Mouse (Mus musculus) midbrain, postnatal 0 days (tissue): Measurements from ENCODE around the gene Kat14. TPM values are rescaled to one million over a fixed set of nuclear protein-coding genes. Genes with fewer than 3 reads are reported as not detected.

Source experiments
- ATAC-seq: fragments of 200-750 bp; cut with Nextera tagmentation; 2 replicates; pipeline ENCODE4 v1.8.0; 2017; ENCODE audit warnings: moderate number of reproducible peaks, mild to moderate bottlenecking, moderate TSS enrichment, moderate library complexity; ENCODE audit not compliant: low FRiP score
- DNase-seq: peaks from one replicate; pipeline ENCODE4 v3.0.0-alpha.2; 2015; ENCODE audit warnings: low spot score
- H3K27ac ChIP-seq: fragments of 300-500 bp; sonication (generic); 2 replicates; pipeline ENCODE4 v1.5.1; 2014; ENCODE audit warnings: low read depth, mild to moderate bottlenecking, low read length, mixed read lengths
- H3K27me3 ChIP-seq: fragments of 300-500 bp; sonication (generic); 2 replicates; pipeline ENCODE4 v1.6.1; 2014; ENCODE audit warnings: low read length, control low read depth, mixed read lengths; ENCODE audit not compliant: insufficient read depth
- H3K36me3 ChIP-seq: fragments of 300-500 bp; sonication (generic); 2 replicates; pipeline ENCODE4 v1.6.1; 2014; ENCODE audit warnings: low read length, control low read depth, mixed read lengths; ENCODE audit not compliant: insufficient read depth
- H3K4me1 ChIP-seq: fragments of 300-500 bp; sonication (generic); 2 replicates; pipeline ENCODE4 v1.6.1; 2014; ENCODE audit warnings: mild to moderate bottlenecking, control low read depth, antibody characterized with exemption, low read length, mixed read lengths; ENCODE audit not compliant: insufficient read depth
- H3K4me2 ChIP-seq: fragments of 300-500 bp; sonication (generic); 2 replicates; pipeline ENCODE4 v1.6.1; 2014; ENCODE audit warnings: low read depth, mild to moderate bottlenecking, low read length, mixed read lengths; ENCODE audit not compliant: poor library complexity, severe bottlenecking
- H3K4me3 ChIP-seq: fragments of 300-500 bp; sonication (generic); 2 replicates; pipeline ENCODE4 v1.5.1; 2014; ENCODE audit warnings: low read depth, mild to moderate bottlenecking, low read length, moderate library complexity
- H3K9ac ChIP-seq: fragments of 300-500 bp; sonication (generic); replicated peaks from 2 replicates; pipeline ENCODE4 v1.6.1; 2014; ENCODE audit warnings: mild to moderate bottlenecking, low read length, moderate library complexity, mixed read lengths; ENCODE audit not compliant: poor library complexity, severe bottlenecking
- H3K9me3 ChIP-seq: fragments of 300-500 bp; sonication (generic); 2 replicates; pipeline ENCODE4 v1.6.1; 2016; ENCODE audit warnings: low read length, control low read depth
- CTCF ChIP-seq: IDR thresholded peaks from 2 replicates; pipeline ENCODE4 v1.5.1; 2016; ENCODE audit warnings: antibody characterized with exemption, mild to moderate bottlenecking
- WGBS: fragments of 180-500 bp; shearing (Covaris S2); extraction: QIAGEN DNeasy Blood & Tissue Kit; methylation state at CpG from one replicate; pipeline ENCODE4 v1.1.7; 2014; 5-methylcytosine and 5-hydroxymethylcytosine counted together
- polyA plus RNA-seq: library from polyadenylated mRNA; unstranded; fragments of >200 nt; fragmentation: Nextera tagmentation; extraction: Ambion mirVana; gene quantifications from 2 replicates; pipeline ENCODE4 v1.2.1, GENCODE M21; 2015
- total RNA-seq: library from RNA; depleted of rRNA; stranded (reverse); fragments of >200 nt; gene quantifications from 2 replicates; pipeline ENCODE4 v1.2.3, GENCODE M21; 2014

Gene Kat14
- total and polyA plus RNA-seq, 2 experiments from 2014 or later, result 19.2 to 37.7 TPM

GRCm38 (mm10) chr2:144416859-144417258 lies 48.1 kb downstream of the Kat14 start:
- H3K27ac ChIP-seq, result no peak overlapping the region
- DNase-seq, result no peak
- H3K4me3 ChIP-seq, result no peak overlapping the region
- ATAC-seq, result no peak
- H3K9me3 ChIP-seq, result no peaks in the 10 kb centered on the region
- 0 out of 2 replicates have a peak, but pooled peaks cover 2% of the 10 kb centered on the region for H3K4me1 ChIP-seq
- H3K36me3 ChIP-seq, result no peaks in the 10 kb centered on the region
- no peak overlapping the region for H3K9ac ChIP-seq
- no peaks in the 10 kb centered on the region for H3K27me3 ChIP-seq
- TF ChIP-seq CTCF, result no peak
- 47% methylated on average over 8 of the region's 8 CpGs for WGBS
- H3K4me2 ChIP-seq, result no peak overlapping the region

GRCm38 (mm10) chr2:144418062-144418461 lies 49.3 kb downstream of the Kat14 start:
- no peak for DNase-seq
- H3K27ac ChIP-seq, result no peak overlapping the region
- TF ChIP-seq CTCF, result no peak
- no peak overlapping the region for H3K4me3 ChIP-seq
- no peaks in the 10 kb centered on the region for H3K27me3 ChIP-seq
- WGBS, result 23% methylated on average over 2 of the region's 2 CpGs
- no peak overlapping the region for H3K9ac ChIP-seq
- H3K9me3 ChIP-seq, result no peaks in the 10 kb centered on the region
- no peak overlapping the region for H3K4me2 ChIP-seq
- H3K36me3 ChIP-seq, result no peaks in the 10 kb centered on the region
- ATAC-seq, result no peak
- 0 out of 2 replicates have a peak, but pooled peaks cover 2% of the 10 kb centered on the region for H3K4me1 ChIP-seq

GRCm38 (mm10) chr2:144422094-144422675 lies 53.4 kb downstream of the Kat14 start:
- 75% methylated on average over 10 of the region's 10 CpGs for WGBS
- ATAC-seq, result no peak

GRCm38 (mm10) chr2:144425761-144426160 lies 57.0 kb downstream of the Kat14 start:
- H3K4me3 ChIP-seq, result no peak overlapping the region
- H3K36me3 ChIP-seq, result no peaks in the 10 kb centered on the region
- no peak overlapping the region for H3K4me2 ChIP-seq
- no peak for DNase-seq
- no peak overlapping the region for H3K9ac ChIP-seq
- 77% methylated on average over 1 of the region's 1 CpGs for WGBS
- TF ChIP-seq CTCF, result no peak
- no peaks in the 10 kb centered on the region for H3K27me3 ChIP-seq
- no peaks in the 10 kb centered on the region for H3K9me3 ChIP-seq
- no peaks in the 10 kb centered on the region for H3K4me1 ChIP-seq
- H3K27ac ChIP-seq, result no peak overlapping the region
- ATAC-seq, result no peak

More at GRCm38 (mm10) chr2:144422094-144422675, 53.4 kb downstream of the Kat14 start:
- Histone ChIP-seq H3K9ac (no peak overlapping the region), H3K4me3 (no peak overlapping the region), H3K27ac (no peak overlapping the region), H3K4me2 (no peak overlapping the region), H3K9me3 (no peaks in the 10 kb centered on the region), H3K36me3 (no peaks in the 10 kb centered on the region), H3K4me1 (0 out of 2 replicates have a peak, but pooled peaks cover 2% of the 10 kb centered on the region), H3K27me3 (no peaks in the 10 kb centered on the region)
- no peak for TF ChIP-seq CTCF
- DNase-seq, result no peak

- H3K9ac ChIP-seq, result no peak overlapping the region
- 78% methylated on average over 5 of the region's 5 CpGs for WGBS
- ATAC-seq, result no peak
- H3K4me3 ChIP-seq, result no peak overlapping the region
- no peaks in the 10 kb centered on the region for H3K27me3 ChIP-seq
- H3K4me1 ChIP-seq, result no peaks in the 10 kb centered on the region
- no peaks in the 10 kb centered on the region for H3K9me3 ChIP-seq
- TF ChIP-seq CTCF, result no peak
- no peaks in the 10 kb centered on the region for H3K36me3 ChIP-seq
- DNase-seq, result no peak
- no peak overlapping the region for H3K27ac ChIP-seq
- no peak overlapping the region for H3K4me2 ChIP-seq
These were observed 59.1 kb downstream of the Kat14 start for GRCm38 (mm10) chr2:144427852-144428251.

GRCm38 (mm10) chr2:144428659-144429058 lies 59.9 kb downstream of the Kat14 start:
- no peaks in the 10 kb centered on the region for H3K9me3 ChIP-seq
- H3K27me3 ChIP-seq, result no peaks in the 10 kb centered on the region
- no peaks in the 10 kb centered on the region for H3K36me3 ChIP-seq
- H3K9ac ChIP-seq, result no peak overlapping the region
- DNase-seq (no peak), ATAC-seq (no peak)
- no peaks in the 10 kb centered on the region for H3K4me1 ChIP-seq
- 84% methylated on average over 8 of the region's 8 CpGs for WGBS
- no peak for TF ChIP-seq CTCF
- H3K4me2 ChIP-seq, result no peak overlapping the region
- no peak overlapping the region for H3K4me3 ChIP-seq
- H3K27ac ChIP-seq, result no peak overlapping the region
